Mouse (Mus musculus): ENCODE results near the gene Dph1. TPM values are rescaled to one million over a fixed set of nuclear protein-coding genes. Genes with fewer than 3 reads are reported as not detected.

Gene Dph1
- polyA plus RNA-seq, 1 experiment: 3.5 TPM

- H3K4me3 ChIP-seq (replicated peaks; ENCODE audit: control insufficient read depth, low read depth, low read length): no peak overlapping the region
- H3K4me1 ChIP-seq (ENCODE audit: control insufficient read depth, insufficient read depth, low read length): peaks cover 8% of the 10 kb centered on the region
- TF ChIP-seq POLR2A (IDR thresholded peaks at IDR 0.05; ENCODE audit: borderline replicate concordance, control insufficient read depth, low read depth, low read length): no peak
- no peak for TF ChIP-seq CTCF (IDR thresholded peaks at IDR 0.05; ENCODE audit: control insufficient read depth, insufficient read depth, low read length)
- peak overlapping the region; percentile 40 for H3K27ac ChIP-seq (ENCODE audit: control insufficient read depth, insufficient read depth, low read depth, low read length, poor library complexity)
- 70% methylated on average over 6 of the region's 6 CpGs for WGBS
Observed at GRCm38 (mm10) chr11:75163379-75163778, 27.7 kb downstream of the Dph1 start.

DNA sequence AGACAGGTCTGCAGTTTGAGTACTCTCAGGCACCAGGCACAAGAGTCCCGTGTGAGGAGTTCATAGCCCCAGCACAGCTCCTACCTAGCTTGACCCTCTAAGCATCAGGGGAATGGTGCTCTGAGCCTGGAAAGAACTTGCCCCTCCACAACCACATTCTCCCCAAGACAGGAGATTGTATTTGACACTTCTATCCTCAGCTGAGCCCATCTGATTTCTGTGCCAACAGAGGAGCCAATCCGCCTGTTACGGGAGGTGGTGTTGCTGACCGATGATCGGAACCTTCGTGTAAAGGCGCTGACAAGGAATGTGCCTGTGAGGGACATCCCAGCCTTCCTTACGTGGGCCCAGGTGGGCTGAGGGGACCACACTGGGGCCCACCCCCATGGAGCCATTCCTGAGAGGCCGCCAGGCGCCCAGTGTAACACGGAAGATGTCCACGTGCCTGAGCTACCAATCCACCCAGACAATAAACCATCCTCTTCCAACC is 28.4 kb downstream of the Dph1 start:
- Histone ChIP-seq H3K4me3 (replicated peaks; ENCODE audit: control insufficient read depth, low read depth, low read length) (no peak overlapping the region), H3K4me1 (ENCODE audit: control insufficient read depth, insufficient read depth, low read length) (peaks cover 8% of the 10 kb centered on the region), H3K27ac (ENCODE audit: control insufficient read depth, insufficient read depth, low read depth, low read length, poor library complexity) (peak overlapping the region; percentile 40; the same call in 1 of the 2 replicates)
- 95% methylated on average over 12 of the region's 12 CpGs for WGBS
- TF ChIP-seq CTCF (IDR thresholded peaks at IDR 0.05; ENCODE audit: control insufficient read depth, insufficient read depth, low read length) (no peak), POLR2A (IDR thresholded peaks at IDR 0.05; ENCODE audit: borderline replicate concordance, control insufficient read depth, low read depth, low read length) (no peak)

- peaks cover 6% of the 10 kb centered on the region for H3K4me1 ChIP-seq (ENCODE audit: control insufficient read depth, insufficient read depth, low read length)
- H3K4me3 ChIP-seq (replicated peaks; ENCODE audit: control insufficient read depth, low read depth, low read length): no peak overlapping the region
- TF ChIP-seq CTCF (IDR thresholded peaks at IDR 0.05; ENCODE audit: control insufficient read depth, insufficient read depth, low read length) (no peak), POLR2A (IDR thresholded peaks at IDR 0.05; ENCODE audit: borderline replicate concordance, control insufficient read depth, low read depth, low read length) (no peak)
- WGBS: 86% methylated on average over 4 of the region's 4 CpGs
- H3K27ac ChIP-seq (ENCODE audit: control insufficient read depth, insufficient read depth, low read depth, low read length, poor library complexity): no peak overlapping the region
Observed at GRCm38 (mm10) chr11:75161417-75162008, 29.5 kb downstream of the Dph1 start.

DNA sequence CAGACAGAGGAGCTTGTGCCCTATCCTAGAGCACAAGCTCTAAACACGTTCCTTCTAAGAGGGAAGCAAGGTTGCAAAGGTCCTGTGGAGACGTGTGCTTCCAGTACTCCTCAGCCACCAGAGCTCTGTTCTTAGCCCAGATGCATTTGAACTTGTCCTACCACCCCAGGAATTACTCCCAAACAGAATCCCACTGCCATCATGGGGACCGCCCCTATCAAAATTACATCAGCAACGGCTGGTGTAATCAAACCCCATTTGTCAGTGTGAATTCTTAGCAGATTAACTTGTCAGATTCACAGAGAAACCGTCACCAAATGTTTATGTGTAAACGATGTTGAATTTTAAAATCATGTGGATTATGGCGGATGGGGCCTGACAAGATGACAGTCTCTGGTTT is 30.1 kb downstream of the Dph1 start:
- TF ChIP-seq CTCF (IDR thresholded peaks at IDR 0.05; ENCODE audit: control insufficient read depth, insufficient read depth, low read length) (no peak), POLR2A (IDR thresholded peaks at IDR 0.05; ENCODE audit: borderline replicate concordance, control insufficient read depth, low read depth, low read length) (no peak)
- peaks cover 6% of the 10 kb centered on the region for H3K4me1 ChIP-seq (ENCODE audit: control insufficient read depth, insufficient read depth, low read length)
- WGBS: 86% methylated on average over 7 of the region's 7 CpGs

GRCm38 (mm10) chr11:75159564-75159963 is 31.5 kb downstream of the Dph1 start:
- Histone ChIP-seq H3K4me1 (ENCODE audit: control insufficient read depth, insufficient read depth, low read length) (peaks cover 3% of the 10 kb centered on the region), H3K27ac (ENCODE audit: control insufficient read depth, insufficient read depth, low read depth, low read length, poor library complexity) (no peak overlapping the region), H3K4me3 (replicated peaks; ENCODE audit: control insufficient read depth, low read depth, low read length) (no peak overlapping the region)
- peak; percentile 66 for TF ChIP-seq CTCF (IDR thresholded peaks at IDR 0.05; ENCODE audit: control insufficient read depth, insufficient read depth, low read length)
- no peak for TF ChIP-seq POLR2A (IDR thresholded peaks at IDR 0.05; ENCODE audit: borderline replicate concordance, control insufficient read depth, low read depth, low read length)
- WGBS: 55% methylated on average over 2 of the region's 2 CpGs

More for the DNA sequence above, 30.1 kb downstream of the Dph1 start:
- Histone ChIP-seq H3K27ac (ENCODE audit: control insufficient read depth, insufficient read depth, low read depth, low read length, poor library complexity) (no peak overlapping the region), H3K4me3 (replicated peaks; ENCODE audit: control insufficient read depth, low read depth, low read length) (no peak overlapping the region)

DNA sequence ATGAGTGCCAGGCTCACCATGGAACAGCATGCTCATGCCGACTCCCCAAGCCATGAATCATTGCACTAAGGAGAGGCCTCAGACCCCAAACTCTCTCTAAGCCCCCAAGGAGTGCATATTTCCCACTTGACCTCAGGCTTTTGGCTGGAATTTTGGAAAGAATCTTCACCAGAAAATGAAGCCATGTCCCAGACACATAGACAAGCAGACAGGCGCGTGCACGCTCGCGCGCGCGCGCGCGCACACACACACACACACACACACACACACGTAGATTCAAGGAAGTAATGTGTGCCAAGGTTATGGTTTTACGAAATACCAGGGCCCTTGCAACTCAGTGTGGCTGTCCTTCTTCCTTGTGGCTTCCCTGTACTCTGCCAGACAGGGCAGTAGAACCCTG is 32.6 kb downstream of the Dph1 start:
- Histone ChIP-seq H3K27ac (ENCODE audit: control insufficient read depth, insufficient read depth, low read depth, low read length, poor library complexity) (no peak overlapping the region), H3K4me3 (replicated peaks; ENCODE audit: control insufficient read depth, low read depth, low read length) (no peak overlapping the region), H3K4me1 (ENCODE audit: control insufficient read depth, insufficient read depth, low read length) (peaks cover 5% of the 10 kb centered on the region)
- 60% methylated on average over 14 of the region's 14 CpGs for WGBS
- TF ChIP-seq POLR2A (IDR thresholded peaks at IDR 0.05; ENCODE audit: borderline replicate concordance, control insufficient read depth, low read depth, low read length) (no peak), CTCF (IDR thresholded peaks at IDR 0.05; ENCODE audit: control insufficient read depth, insufficient read depth, low read length) (no peak)

DNA sequence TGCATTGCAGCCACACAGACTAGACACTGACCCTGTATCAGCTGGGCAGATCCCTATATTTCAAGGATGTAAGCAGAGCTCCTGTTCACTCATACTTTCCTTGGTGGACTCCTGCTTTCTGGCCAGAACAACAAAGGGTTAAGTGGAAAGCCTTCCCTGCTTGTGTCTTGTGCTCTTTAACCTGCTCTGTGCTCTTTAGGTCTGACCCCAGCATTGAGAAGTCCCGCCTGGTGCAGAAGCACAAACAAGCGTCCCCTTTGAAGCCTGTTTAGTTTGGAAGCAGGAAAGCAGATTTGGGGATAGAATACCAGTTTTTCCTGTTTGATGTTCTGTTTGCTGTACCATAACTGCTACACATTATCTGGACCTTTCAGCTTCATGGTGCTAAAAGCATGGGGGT is 33.1 kb downstream of the Dph1 start:
- WGBS: 89% methylated on average over 2 of the region's 2 CpGs

DNA sequence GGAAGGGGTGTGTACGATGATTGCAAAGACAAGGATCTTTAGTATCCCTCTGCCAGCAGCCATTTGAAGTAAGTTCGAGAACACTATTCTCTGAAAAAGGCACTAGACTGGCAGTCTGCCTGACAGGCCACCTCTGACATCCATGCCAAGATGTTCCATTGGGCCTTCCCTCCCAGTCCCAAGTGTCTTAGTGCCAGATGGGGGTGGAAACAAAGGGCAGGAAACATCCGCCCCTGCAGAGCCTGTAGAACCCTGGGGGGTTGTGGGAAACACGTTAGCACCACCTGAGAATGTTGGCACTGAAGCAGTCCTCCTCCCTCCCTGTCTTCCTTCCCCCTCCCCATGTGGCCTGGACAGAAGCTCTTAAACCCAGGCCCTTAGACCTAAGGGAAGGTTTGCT is 34.0 kb downstream of the Dph1 start:
- 59% methylated on average over 4 of the region's 4 CpGs for WGBS
- Histone ChIP-seq H3K4me3 (replicated peaks; ENCODE audit: control insufficient read depth, low read depth, low read length) (no peak overlapping the region), H3K4me1 (ENCODE audit: control insufficient read depth, insufficient read depth, low read length) (peaks cover 7% of the 10 kb centered on the region; the same call in 1 of the 2 replicates), H3K27ac (ENCODE audit: control insufficient read depth, insufficient read depth, low read depth, low read length, poor library complexity) (no peak overlapping the region)
- TF ChIP-seq POLR2A (IDR thresholded peaks at IDR 0.05; ENCODE audit: borderline replicate concordance, control insufficient read depth, low read depth, low read length) (no peak), CTCF (IDR thresholded peaks at IDR 0.05; ENCODE audit: control insufficient read depth, insufficient read depth, low read length) (no peak)

More for the DNA sequence above, 33.1 kb downstream of the Dph1 start:
- Histone ChIP-seq H3K4me1 (ENCODE audit: control insufficient read depth, insufficient read depth, low read length) (peaks cover 5% of the 10 kb centered on the region; the same call in 1 of the 2 replicates), H3K4me3 (replicated peaks; ENCODE audit: control insufficient read depth, low read depth, low read length) (no peak overlapping the region), H3K27ac (ENCODE audit: control insufficient read depth, insufficient read depth, low read depth, low read length, poor library complexity) (no peak overlapping the region)
- TF ChIP-seq CTCF (IDR thresholded peaks at IDR 0.05; ENCODE audit: control insufficient read depth, insufficient read depth, low read length): no peak
- no peak for TF ChIP-seq POLR2A (IDR thresholded peaks at IDR 0.05; ENCODE audit: borderline replicate concordance, control insufficient read depth, low read depth, low read length)
